Mouse (Mus musculus) MEL (cell line): Measurements from ENCODE around the gene Trak1.

Source experiments
- CHD1 ChIP-seq: IDR thresholded peaks from 2 replicates; pipeline ENCODE4 v1.6.1; 2012; ENCODE audit warnings: low read depth, mild to moderate bottlenecking, inconsistent platforms, low read length, improper control_type of control experiment
- CTCF ChIP-seq, 3 experiments: IDR thresholded peaks in 2 of 3; conservative IDR thresholded peaks in 1 of 3; 2 replicates each; pipeline ENCODE4 v1.5.1; 2011 to 2012; ENCODE audit warnings: low read length in 3 of 3, low read depth in 2 of 3, mild to moderate bottlenecking in 2 of 3, improper control_type of control experiment in 1 of 3, inconsistent platforms in 1 of 3, mixed read lengths in 1 of 3, moderate library complexity in 1 of 3; ENCODE audit not compliant: control insufficient read depth in 1 of 3, insufficient read depth in 1 of 3, poor library complexity in 1 of 3, severe bottlenecking in 1 of 3
- EP300 ChIP-seq, 2 experiments: IDR thresholded peaks; 2 replicates each; pipeline ENCODE4 v1.6.1; 2011; ENCODE audit warnings: improper control_type of control experiment in 2 of 2, low read length in 2 of 2, low read depth in 1 of 2, mild to moderate bottlenecking in 1 of 2
- ETS1 ChIP-seq: IDR thresholded peaks from 2 replicates; pipeline ENCODE4 v1.6.1; 2012; ENCODE audit warnings: low read depth, mild to moderate bottlenecking, inconsistent platforms, low read length, improper control_type of control experiment, moderate library complexity
- GATA1 ChIP-seq: IDR thresholded peaks from 2 replicates; pipeline ENCODE4 v1.6.1; 2011; ENCODE audit warnings: low read depth, low read length, improper control_type of control experiment
- KAT2A ChIP-seq: conservative IDR thresholded peaks from 2 replicates; pipeline ENCODE4 v1.6.1; 2012; ENCODE audit warnings: low read depth, low read length, improper control_type of control experiment, inconsistent platforms
- MAX ChIP-seq: IDR thresholded peaks from 2 replicates; pipeline ENCODE4 v1.6.1; 2011; ENCODE audit warnings: low read length, improper control_type of control experiment
- MXI1 ChIP-seq: IDR thresholded peaks from 2 replicates; pipeline ENCODE4 v1.6.1; 2011; ENCODE audit warnings: mild to moderate bottlenecking, low read depth, low read length, improper control_type of control experiment
- POLR2A ChIP-seq, 2 experiments: IDR thresholded peaks; 2 replicates each; pipeline ENCODE4 v1.6.1; 2011 to 2012; ENCODE audit warnings: low read length in 2 of 2, mild to moderate bottlenecking in 2 of 2, control low read depth in 1 of 2, improper control_type of control experiment in 1 of 2, low read depth in 1 of 2, moderate library complexity in 1 of 2; ENCODE audit not compliant: control insufficient read depth in 1 of 2, insufficient read depth in 1 of 2, poor library complexity in 1 of 2
- RCOR1 ChIP-seq: IDR thresholded peaks from 2 replicates; pipeline ENCODE4 v1.6.1; 2012; ENCODE audit warnings: low read depth, mild to moderate bottlenecking, inconsistent platforms, low read length, improper control_type of control experiment
- ZC3H11A ChIP-seq: IDR thresholded peaks from 2 replicates; pipeline ENCODE4 v1.6.1; 2012; ENCODE audit warnings: low read depth, mild to moderate bottlenecking, inconsistent platforms, low read length, improper control_type of control experiment
- ZKSCAN1 ChIP-seq: IDR thresholded peaks from 2 replicates; pipeline ENCODE4 v1.6.1; 2012; ENCODE audit warnings: low read depth, mild to moderate bottlenecking, inconsistent platforms, low read length, improper control_type of control experiment, moderate library complexity
- ZNF384 ChIP-seq: IDR thresholded peaks from 2 replicates; pipeline ENCODE4 v1.6.1; 2012; ENCODE audit warnings: low read depth, mild to moderate bottlenecking, inconsistent platforms, low read length, improper control_type of control experiment

DNA sequence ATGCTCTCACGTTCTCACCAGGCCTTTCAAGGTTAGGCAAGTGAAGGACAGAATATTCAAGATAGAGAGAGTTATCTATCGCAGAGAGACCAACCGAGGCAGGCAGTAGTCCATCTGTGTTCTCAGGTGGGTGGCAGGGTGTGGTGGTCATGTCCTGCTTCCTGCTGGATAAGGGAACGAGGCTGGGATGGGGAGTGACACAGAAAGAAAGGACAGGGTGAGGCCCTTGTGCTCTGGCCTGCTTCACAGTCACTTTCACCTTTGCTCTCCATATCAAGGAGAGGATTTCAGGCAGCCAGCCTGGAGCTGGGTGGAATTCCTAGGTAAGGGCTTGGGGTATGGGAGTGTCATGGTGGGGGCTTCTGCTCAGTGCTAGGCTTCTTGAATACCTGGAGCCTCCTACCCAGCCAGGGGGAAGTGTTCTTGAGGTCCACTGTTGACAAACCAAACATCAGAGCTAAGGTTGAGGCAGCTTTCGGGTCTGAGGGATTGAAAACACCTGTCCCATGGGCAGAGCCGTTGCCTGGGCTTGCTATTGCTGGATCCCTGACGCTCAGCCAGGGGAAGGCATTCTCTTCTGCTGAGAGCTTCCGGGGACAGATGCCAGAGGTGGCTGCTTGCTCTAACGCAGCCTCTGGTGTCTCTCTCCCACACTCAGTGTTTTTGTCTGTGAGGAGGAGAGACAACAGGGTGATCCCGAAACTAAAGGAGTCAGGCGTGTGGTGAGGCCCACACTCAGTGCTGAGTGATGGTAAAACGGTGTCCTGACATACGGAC, 159.6 kb downstream of the Trak1 start:
- TF ChIP-seq POLR2A (IDR thresholded peaks at IDR 0.05; ENCODE audit: control insufficient read depth in 1 of 2, insufficient read depth in 1 of 2, low read depth in 1 of 2, low read length in 2 of 2, poor library complexity in 1 of 2) = no peak
- TF ChIP-seq CTCF (IDR thresholded peaks at IDR 0.05 in 2 of 3, conservative IDR thresholded peaks at IDR 0.05 in 1 of 3; ENCODE audit: control insufficient read depth in 1 of 3, insufficient read depth in 1 of 3, low read depth in 2 of 3, low read length in 3 of 3, poor library complexity in 1 of 3, severe bottlenecking in 1 of 3) = no peak
- no peak for TF ChIP-seq RCOR1
- no peak for TF ChIP-seq MXI1
- no peak for TF ChIP-seq EP300 (IDR thresholded peaks at IDR 0.05; ENCODE audit: low read depth in 1 of 2, low read length in 2 of 2)
- TF ChIP-seq KAT2A = no peak
- no peak for TF ChIP-seq CHD1
- no peak for TF ChIP-seq MAX
- TF ChIP-seq ZKSCAN1 = no peak
- TF ChIP-seq ZNF384 = no peak
- no peak for TF ChIP-seq ETS1
- no peak for TF ChIP-seq GATA1
- TF ChIP-seq ZC3H11A = no peak
